Mouse (Mus musculus): ENCODE results near the gene Wwtr1. TPM values are rescaled to one million over a fixed set of nuclear protein-coding genes. Genes with fewer than 3 reads are reported as not detected.

Wwtr1 gene
- total RNA-seq, 2 experiments from 2014 or later = 47.2 to 50.9 TPM

- peak; percentile 83 for DNase-seq
Observed at GRCm38 (mm10) chr3:57448445-57448844, 127.3 kb downstream of the Wwtr1 start.

- DNase-seq = no peak
Observed at GRCm38 (mm10) chr3:57447889-57448288, 127.8 kb downstream of the Wwtr1 start.

- DNase-seq = peak; percentile 58
Observed at GRCm38 (mm10) chr3:57445706-57446105, 130.0 kb downstream of the Wwtr1 start.

- no peak for DNase-seq
Observed at GRCm38 (mm10) chr3:57440956-57441355, 134.8 kb downstream of the Wwtr1 start.

- DNase-seq = no peak
Observed at GRCm38 (mm10) chr3:57435364-57435763, 140.3 kb downstream of the Wwtr1 start.

- DNase-seq = no peak
Observed at GRCm38 (mm10) chr3:57431706-57432105, 144.0 kb downstream of the Wwtr1 start.

GRCm38 (mm10) chr3:57429486-57429885 lies 146.2 kb downstream of the Wwtr1 start:
- DNase-seq = no peak

GRCm38 (mm10) chr3:57428682-57429464 lies 146.8 kb downstream of the Wwtr1 start:
- no peak for DNase-seq

- no peak for DNase-seq
Observed at GRCm38 (mm10) chr3:57426351-57426750, 149.4 kb downstream of the Wwtr1 start.

GRCm38 (mm10) chr3:57425089-57425730 lies 150.5 kb downstream of the Wwtr1 start, which contains the start of gene Tm4sf4:
TSS of gene Tm4sf4 (plus strand) at chr3:57425314.
- DNase-seq = no peak

GRCm38 (mm10) chr3:57420660-57421059 lies 155.1 kb downstream of the Wwtr1 start:
- no peak for DNase-seq

GRCm38 (mm10) chr3:57420233-57420632 lies 155.5 kb downstream of the Wwtr1 start:
- no peak for DNase-seq

- no peak for DNase-seq
Observed at GRCm38 (mm10) chr3:57411535-57411934, 164.2 kb downstream of the Wwtr1 start.

Small RNAs within 50 kb of the gene (microRNA-seq; reads per million reads assigned to microRNA genes)
- not detected for gene Mir6377

Other genes starting within 250 kb of the Wwtr1 start
- 10 to 100 TPM; 15.5 to 29.4 TPM for gene Tm4sf4, start 150.6 kb downstream of the Wwtr1 start, total RNA-seq (2021)
- 10 to 100 TPM; 25.1 to 28.4 TPM for gene Commd2, start 75.8 kb upstream of the Wwtr1 start, total RNA-seq (2021)
- gene Ankub1, start 116.9 kb upstream of the Wwtr1 start, total RNA-seq (2021) = not detected
- gene Rnf13, start 160.2 kb upstream of the Wwtr1 start, total RNA-seq (2021) = 10 to 100 TPM; 57.8 to 62.4 TPM

All from adrenal gland, postnatal 10 days (tissue).